Mouse (Mus musculus) right cerebral cortex, postnatal 25 days (tissue): ENCODE results near the gene Pctp.

Experiments used
- DNase-seq: peaks from one replicate; pipeline ENCODE4 v3.0.0; 2022

The Pctp gene

GRCm38 (mm10) chr11:90006111-90006510, 3.4 kb upstream of the Pctp start:
- DNase-seq, result no peak

GRCm38 (mm10) chr11:90003386-90003785, 692 bp upstream of the Pctp start:
- DNase-seq, result no peak

GRCm38 (mm10) chr11:90002987-90003348, 274 bp upstream of the Pctp start:
- no peak for DNase-seq

GRCm38 (mm10) chr11:90001396-90002230, 1.1 kb downstream of the Pctp start:
- no peak for DNase-seq

- DNase-seq, result no peak
Measured at GRCm38 (mm10) chr11:90000666-90001065, 2.0 kb downstream of the Pctp start.

- no peak for DNase-seq
Measured at GRCm38 (mm10) chr11:89998996-89999770, 3.5 kb downstream of the Pctp start.

- no peak for DNase-seq
Measured at GRCm38 (mm10) chr11:89996856-89997255, 5.8 kb downstream of the Pctp start.

- DNase-seq, result no peak
Measured at GRCm38 (mm10) chr11:89996406-89996805, 6.3 kb downstream of the Pctp start.

- DNase-seq, result no peak
Measured at GRCm38 (mm10) chr11:89995596-89995995, 7.1 kb downstream of the Pctp start.

- no peak for DNase-seq
Measured at GRCm38 (mm10) chr11:89994706-89995105, 8.0 kb downstream of the Pctp start.

GRCm38 (mm10) chr11:89991661-89992060, 11.0 kb downstream of the Pctp start:
- no peak for DNase-seq

GRCm38 (mm10) chr11:89988936-89989589, 13.6 kb downstream of the Pctp start:
- DNase-seq, result peak; percentile 55

- DNase-seq, result no peak
Measured at GRCm38 (mm10) chr11:89986516-89986915, 16.2 kb downstream of the Pctp start.

GRCm38 (mm10) chr11:89985200-89986187, 17.2 kb downstream of the Pctp start:
- no peak for DNase-seq

GRCm38 (mm10) chr11:89984436-89984835, 18.3 kb downstream of the Pctp start:
- DNase-seq, result no peak

- no peak for DNase-seq
Measured at GRCm38 (mm10) chr11:89982918-89983317, 19.8 kb downstream of the Pctp start.

GRCm38 (mm10) chr11:89980106-89980505, 22.6 kb downstream of the Pctp start:
- DNase-seq, result no peak

- DNase-seq, result no peak
Measured at GRCm38 (mm10) chr11:89978914-89979818, 23.5 kb downstream of the Pctp start.

- DNase-seq, result no peak
Measured at GRCm38 (mm10) chr11:89978353-89978831, 24.3 kb downstream of the Pctp start.

- DNase-seq, result no peak
Measured at GRCm38 (mm10) chr11:89977746-89978352, 24.8 kb downstream of the Pctp start.

GRCm38 (mm10) chr11:89976361-89976760, 26.3 kb downstream of the Pctp start:
- no peak for DNase-seq
